Mouse (Mus musculus) liver, embryonic 18 days (tissue): ENCODE data around the gene Rassf9. TPM values are rescaled to one million over a fixed set of nuclear protein-coding genes. Genes with fewer than 3 reads are reported as not detected.

ENCODE experiments used
- polyA plus RNA-seq: library from polyadenylated mRNA; depleted of rRNA; stranded (reverse); fragments of >200 nt; gene quantifications from 2 replicates; pipeline ENCODE4 v1.2.3, GENCODE M21; 2012; rRNA removed

Gene Rassf9
- 0.10 and 0.19 TPM in 2 replicates for polyA plus RNA-seq

GRCm38 (mm10) chr10:102511807-102512461, at the start of gene Rassf9:
TSS of gene Rassf9 (plus strand) at chr10:102512222.

GRCm38 (mm10) chr10:102490386-102490785, 21.6 kb upstream of the Rassf9 start, which contains the start of gene Nts:
TSS of gene Nts (minus strand) at chr10:102490486.

Other genes starting within 250 kb of the Rassf9 start
- 0.17 TPM in 2 replicates for gene Nts, start 21.7 kb upstream of the Rassf9 start, polyA plus RNA-seq